Mouse (Mus musculus) embryonic facial prominence, embryonic 14.5 days (tissue): ENCODE measurements at regions not wholly inside any gene's neighbourhood (a gene's known extent, or its start where the extent isn't known, plus 50 kb on each side); places are given as distances from the start of the nearest gene placed in this dataset.

ENCODE experiments used
- ATAC-seq: fragments of 200-750 bp; cut with Nextera tagmentation; 2 replicates; pipeline ENCODE4 v1.8.0; 2017; ENCODE audit warnings: low read depth, moderate number of reproducible peaks, moderate TSS enrichment
- DNase-seq: peaks from one replicate; pipeline ENCODE4 v3.0.0-alpha.2; 2015; ENCODE audit warnings: low spot score
- H3K27ac ChIP-seq: fragments of 300-500 bp; sonication (generic); replicated peaks from 2 replicates; pipeline ENCODE4 v1.5.1; 2014; ENCODE audit warnings: low read depth, mild to moderate bottlenecking, low read length, moderate library complexity
- H3K27me3 ChIP-seq: fragments of 300-500 bp; sonication (generic); replicated peaks from 2 replicates; pipeline ENCODE4 v1.6.1; 2014; ENCODE audit warnings: low read length; ENCODE audit not compliant: control insufficient read depth, insufficient read depth
- H3K36me3 ChIP-seq: fragments of 300-500 bp; sonication (generic); 2 replicates; pipeline ENCODE4 v1.6.1; 2014; ENCODE audit warnings: low read length, mixed read lengths; ENCODE audit not compliant: control insufficient read depth, insufficient read depth
- H3K4me1 ChIP-seq: fragments of 300-500 bp; sonication (generic); 2 replicates; pipeline ENCODE4 v1.6.1; 2014; ENCODE audit warnings: antibody characterized with exemption, low read length; ENCODE audit not compliant: control insufficient read depth, insufficient read depth
- H3K4me2 ChIP-seq: fragments of 300-500 bp; sonication (generic); 2 replicates; pipeline ENCODE4 v1.6.1; 2014; ENCODE audit warnings: low read depth, mild to moderate bottlenecking, low read length, moderate library complexity, mixed read lengths
- H3K4me3 ChIP-seq: fragments of 300-500 bp; sonication (generic); 2 replicates; pipeline ENCODE4 v1.5.1; 2014; ENCODE audit warnings: low read depth, mild to moderate bottlenecking, low read length
- H3K9ac ChIP-seq: fragments of 300-500 bp; sonication (generic); 2 replicates; pipeline ENCODE4 v1.6.1; 2014; ENCODE audit warnings: low read depth, mild to moderate bottlenecking, low read length, moderate library complexity, mixed read lengths
- H3K9me3 ChIP-seq: fragments of 300-500 bp; sonication (generic); 2 replicates; pipeline ENCODE4 v1.6.1; 2016; ENCODE audit warnings: low read length; ENCODE audit not compliant: control insufficient read depth
- WGBS: fragments of 180-500 bp; shearing (Covaris S2); extraction: QIAGEN DNeasy Blood & Tissue Kit; methylation state at CpG from one replicate; pipeline ENCODE4 v1.1.7; 2014; 5-methylcytosine and 5-hydroxymethylcytosine counted together

GRCm38 (mm10) chr17:82731561-82731960 lies 483.5 kb upstream of the Pkdcc start:
- Histone ChIP-seq H3K9me3 (no peaks in the 10 kb centered on the region), H3K27me3 (no peaks in the 10 kb centered on the region), H3K4me3 (no peak overlapping the region), H3K27ac (no peak overlapping the region), H3K36me3 (no peaks in the 10 kb centered on the region), H3K9ac (no peak overlapping the region), H3K4me1 (no peaks in the 10 kb centered on the region), H3K4me2 (no peak overlapping the region)
- DNase-seq: no peak
- ATAC-seq: no peak
- 75% methylated on average over 4 of the region's 4 CpGs for WGBS

DNA sequence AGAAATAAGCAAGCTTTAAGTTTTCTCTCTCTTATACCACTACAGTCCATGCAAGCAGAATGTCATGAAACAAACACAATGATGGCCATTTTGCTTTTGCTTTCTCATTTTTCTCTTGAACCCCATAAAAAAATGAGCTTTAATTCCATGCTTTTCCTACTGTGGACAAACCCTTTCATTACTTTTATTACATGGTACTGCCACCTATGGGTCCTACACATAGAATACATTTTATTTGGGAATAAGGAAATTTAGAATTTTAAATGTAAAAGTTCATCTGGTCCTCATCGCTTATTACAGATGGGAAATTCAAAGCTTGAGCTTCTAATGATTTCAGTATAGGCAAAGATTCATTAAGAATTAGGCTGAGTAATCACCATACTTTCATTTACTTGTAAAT lies 472.6 kb upstream of the Pkdcc start:
- ATAC-seq (no peak), DNase-seq (no peak)
- WGBS: 90% methylated on average over 1 of the region's 1 CpGs
- no peak overlapping the region for H3K9ac ChIP-seq
- H3K27me3 ChIP-seq: no peaks in the 10 kb centered on the region
- H3K36me3 ChIP-seq: no peaks in the 10 kb centered on the region
- H3K4me1 ChIP-seq: no peaks in the 10 kb centered on the region
- no peak overlapping the region for H3K4me3 ChIP-seq
- no peaks in the 10 kb centered on the region for H3K9me3 ChIP-seq
- H3K4me2 ChIP-seq: no peak overlapping the region
- H3K27ac ChIP-seq: no peak overlapping the region

- no peak overlapping the region for H3K27ac ChIP-seq
- H3K4me3 ChIP-seq: no peak overlapping the region
- H3K9me3 ChIP-seq: no peaks in the 10 kb centered on the region
- ATAC-seq (no peak), DNase-seq (peak; percentile 0)
- no peaks in the 10 kb centered on the region for H3K36me3 ChIP-seq
- no peaks in the 10 kb centered on the region for H3K4me1 ChIP-seq
- no peak overlapping the region for H3K4me2 ChIP-seq
- WGBS: 78% methylated on average over 3 of the region's 3 CpGs
- no peaks in the 10 kb centered on the region for H3K27me3 ChIP-seq
- no peak overlapping the region for H3K9ac ChIP-seq
These were observed 457.7 kb upstream of the Pkdcc start for GRCm38 (mm10) chr17:82757400-82757799.

DNA sequence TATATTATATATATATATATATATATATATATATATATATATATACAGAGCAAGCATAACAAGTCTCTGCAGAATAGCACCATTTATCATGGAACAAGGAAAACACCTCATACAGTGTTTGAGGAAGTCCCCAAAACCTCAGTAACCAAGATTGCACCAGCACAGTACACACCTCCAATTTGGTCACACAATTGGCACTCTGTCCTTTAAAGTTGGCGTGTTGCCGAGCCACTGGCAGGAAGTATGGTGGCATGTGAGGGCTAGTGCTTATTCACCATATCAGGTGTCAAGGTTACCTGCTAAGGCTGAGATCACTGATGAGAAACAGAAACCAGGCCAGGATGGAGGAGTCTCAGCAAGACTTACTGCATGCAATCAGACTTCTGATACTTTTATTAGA lies 436.0 kb upstream of the Pkdcc start:
- ATAC-seq: no peak
- Histone ChIP-seq H3K27me3 (no peaks in the 10 kb centered on the region), H3K27ac (no peak overlapping the region), H3K4me2 (no peak overlapping the region), H3K9me3 (no peaks in the 10 kb centered on the region), H3K36me3 (no peaks in the 10 kb centered on the region), H3K4me3 (no peak overlapping the region), H3K4me1 (no peaks in the 10 kb centered on the region), H3K9ac (no peak overlapping the region)
- 50% methylated on average over 2 of the region's 2 CpGs for WGBS
- DNase-seq: no peak

DNA sequence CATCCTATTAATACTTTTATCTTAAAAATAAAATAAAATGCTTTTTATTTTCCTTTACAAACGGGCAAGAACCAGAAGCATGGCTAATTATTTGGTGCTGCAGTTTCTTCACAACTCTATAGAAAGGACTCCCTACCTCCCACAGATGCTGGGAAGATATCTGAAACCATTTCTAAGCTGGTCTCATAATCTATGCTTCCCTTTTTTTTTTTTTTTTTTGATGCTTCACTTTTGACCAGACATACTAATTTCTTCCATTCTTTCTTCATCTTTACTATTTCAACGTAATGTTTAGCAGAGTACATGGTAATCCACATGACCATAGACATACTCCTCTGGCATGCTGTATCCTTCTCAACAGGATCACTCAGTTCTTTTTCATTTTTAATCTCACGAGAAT lies 393.0 kb upstream of the Pkdcc start:
- DNase-seq (no peak), ATAC-seq (no peak)
- H3K4me2 ChIP-seq: no peak overlapping the region
- no peaks in the 10 kb centered on the region for H3K27me3 ChIP-seq
- no peak overlapping the region for H3K9ac ChIP-seq
- no peak overlapping the region for H3K27ac ChIP-seq
- no peaks in the 10 kb centered on the region for H3K9me3 ChIP-seq
- H3K4me1 ChIP-seq: no peaks in the 10 kb centered on the region
- H3K4me3 ChIP-seq: no peak overlapping the region
- H3K36me3 ChIP-seq: no peaks in the 10 kb centered on the region
- 72% methylated on average over 3 of the region's 3 CpGs for WGBS

DNA sequence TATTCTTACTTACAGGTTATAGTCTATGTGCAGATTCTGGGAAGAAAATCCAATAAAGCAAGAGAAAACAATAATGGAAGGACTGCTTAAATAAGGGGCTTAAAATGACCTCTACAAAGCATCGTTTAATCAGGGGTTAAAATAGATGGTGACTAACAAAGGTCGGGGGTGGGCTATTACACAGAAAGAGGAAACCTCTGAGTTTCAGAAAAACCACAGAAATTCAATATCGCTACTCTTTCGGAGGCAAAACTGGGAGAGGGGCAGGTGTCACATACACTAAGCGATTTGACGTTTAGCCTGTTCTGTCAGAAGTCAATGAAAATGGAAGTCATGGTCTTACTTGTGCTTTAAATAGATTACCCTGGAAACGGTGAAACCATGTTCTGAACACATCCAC lies 391.0 kb upstream of the Pkdcc start:
- Histone ChIP-seq H3K27me3 (no peaks in the 10 kb centered on the region), H3K27ac (no peak overlapping the region), H3K4me1 (no peaks in the 10 kb centered on the region), H3K9ac (no peak overlapping the region), H3K4me2 (no peak overlapping the region), H3K36me3 (no peaks in the 10 kb centered on the region), H3K9me3 (no peaks in the 10 kb centered on the region), H3K4me3 (no peak overlapping the region)
- ATAC-seq: no peak
- no peak for DNase-seq
- 50% methylated on average over 7 of the region's 7 CpGs for WGBS

- H3K4me2 ChIP-seq: no peak overlapping the region
- H3K27me3 ChIP-seq: no peaks in the 10 kb centered on the region
- no peaks in the 10 kb centered on the region for H3K9me3 ChIP-seq
- no peak for DNase-seq
- ATAC-seq: no peak
- no peaks in the 10 kb centered on the region for H3K36me3 ChIP-seq
- WGBS: 82% methylated on average over 6 of the region's 6 CpGs
- H3K4me1 ChIP-seq: no peaks in the 10 kb centered on the region
- no peak overlapping the region for H3K9ac ChIP-seq
- no peak overlapping the region for H3K4me3 ChIP-seq
- H3K27ac ChIP-seq: no peak overlapping the region
These were observed 390.5 kb upstream of the Pkdcc start for GRCm38 (mm10) chr17:82824619-82825018.

GRCm38 (mm10) chr17:82827170-82827569 lies 387.9 kb upstream of the Pkdcc start:
- Histone ChIP-seq H3K4me1 (no peaks in the 10 kb centered on the region), H3K4me3 (no peak overlapping the region), H3K27me3 (no peaks in the 10 kb centered on the region), H3K36me3 (no peaks in the 10 kb centered on the region), H3K4me2 (no peak overlapping the region), H3K9me3 (no peaks in the 10 kb centered on the region), H3K9ac (no peak overlapping the region), H3K27ac (no peak overlapping the region)
- DNase-seq (no peak), ATAC-seq (no peak)

DNA sequence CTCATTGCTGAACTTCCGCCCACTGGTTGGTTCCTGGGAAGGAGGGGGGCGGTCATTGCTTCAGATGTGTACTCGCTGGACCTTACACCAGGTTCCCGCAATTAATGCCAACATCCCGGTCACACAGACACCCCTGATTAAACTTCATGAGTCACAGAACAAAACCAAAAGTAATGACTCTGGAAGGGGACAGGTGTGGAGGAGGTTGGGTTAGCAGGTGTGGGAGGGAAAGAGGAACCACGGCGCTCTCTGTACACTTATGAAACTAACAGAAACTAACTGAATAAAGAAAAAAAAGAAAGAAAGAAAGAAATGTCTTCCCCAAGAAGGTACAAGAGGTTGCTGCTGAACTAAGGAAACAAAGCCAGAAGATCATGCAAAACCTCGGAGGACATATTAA lies 387.3 kb upstream of the Pkdcc start:
- H3K4me2 ChIP-seq: no peak overlapping the region
- WGBS: 96% methylated on average over 8 of the region's 8 CpGs
- no peak overlapping the region for H3K4me3 ChIP-seq
- no peak overlapping the region for H3K27ac ChIP-seq
- no peaks in the 10 kb centered on the region for H3K9me3 ChIP-seq
- H3K4me1 ChIP-seq: no peaks in the 10 kb centered on the region
- H3K36me3 ChIP-seq: no peaks in the 10 kb centered on the region
- H3K27me3 ChIP-seq: no peaks in the 10 kb centered on the region
- H3K9ac ChIP-seq: no peak overlapping the region
- DNase-seq: no peak
- ATAC-seq: no peak
